Mouse (Mus musculus) liver, embryonic 14.5 days (tissue): Measurements from ENCODE around the gene Cd46. TPM values are rescaled to one million over a fixed set of nuclear protein-coding genes. Genes with fewer than 3 reads are reported as not detected.
A peak's percentile ranks its signal among the peaks of the same experiment; 100 is the strongest.

ENCODE experiments used
- ATAC-seq: fragments of 200-750 bp; cut with Nextera tagmentation; 2 replicates; pipeline ENCODE4 v1.8.0; 2017; ENCODE audit warnings: moderate number of reproducible peaks, mild to moderate bottlenecking, moderate library complexity; ENCODE audit not compliant: insufficient read depth
- DNase-seq, 3 experiments: peaks; one replicate each; pipeline ENCODE4 v3.0.0-alpha.2; 2012 to 2013; ENCODE audit warnings: low read depth in 3 of 3, low spot score in 3 of 3
- H3K27ac ChIP-seq: fragments of 300-500 bp; sonication (generic); 2 replicates; pipeline ENCODE4 v1.5.1; 2014; ENCODE audit warnings: moderate library complexity, mild to moderate bottlenecking, control low read depth, inconsistent platforms
- H3K27me3 ChIP-seq: fragments of 300-500 bp; sonication (generic); 2 replicates; pipeline ENCODE4 v1.6.1; 2014; ENCODE audit warnings: mild to moderate bottlenecking, low read length, moderate library complexity; ENCODE audit not compliant: control insufficient read depth, insufficient read depth
- H3K36me3 ChIP-seq: fragments of 300-500 bp; sonication (generic); replicated peaks from 2 replicates; pipeline ENCODE4 v1.6.1; 2014; ENCODE audit warnings: low read depth; ENCODE audit not compliant: control insufficient read depth, insufficient read depth
- H3K4me1 ChIP-seq, 2 experiments: fragments of 200-500 bp in 1 of 2; fragments of 300-500 bp in 1 of 2; sonication (generic) in 1 of 2; replicated peaks; 2 replicates each; pipeline ENCODE4 v1.6.1; 2012 to 2014; ENCODE audit warnings: antibody characterized with exemption in 1 of 2, inconsistent platforms in 1 of 2, low read length in 1 of 2; ENCODE audit not compliant: control insufficient read depth in 2 of 2, insufficient read depth in 2 of 2
- H3K4me2 ChIP-seq: fragments of 300-500 bp; sonication (generic); 2 replicates; pipeline ENCODE4 v1.6.1; 2014; ENCODE audit warnings: low read depth, mild to moderate bottlenecking, control low read depth, moderate library complexity
- H3K4me3 ChIP-seq, 2 experiments: fragments of 200-500 bp in 1 of 2; fragments of 300-500 bp in 1 of 2; sonication (generic) in 1 of 2; 2 replicates each; pipeline ENCODE4 v1.5.1; 2012 to 2014; ENCODE audit warnings: low read depth in 2 of 2, low read length in 2 of 2, mild to moderate bottlenecking in 2 of 2, control low read depth in 1 of 2, inconsistent platforms in 1 of 2, moderate library complexity in 1 of 2; ENCODE audit not compliant: insufficient read depth in 1 of 2
- H3K9ac ChIP-seq: fragments of 300-500 bp; sonication (generic); replicated peaks from 2 replicates; pipeline ENCODE4 v1.6.1; 2014; ENCODE audit warnings: mild to moderate bottlenecking, control low read depth, moderate library complexity
- H3K9me3 ChIP-seq: fragments of 300-500 bp; sonication (generic); 2 replicates; pipeline ENCODE4 v1.6.1; 2016; ENCODE audit warnings: low read length, mixed read lengths; ENCODE audit not compliant: control insufficient read depth
- CTCF ChIP-seq: IDR thresholded peaks from 2 replicates; pipeline ENCODE4 v1.5.1; 2016; ENCODE audit warnings: antibody characterized with exemption, low read depth, control low read depth
- EP300 ChIP-seq: IDR thresholded peaks from 2 replicates; pipeline ENCODE4 v1.6.1; 2016; ENCODE audit warnings: antibody characterized with exemption, low read depth
- WGBS: fragments of 180-500 bp; shearing (Covaris S2); extraction: QIAGEN DNeasy Blood & Tissue Kit; methylation state at CpG from one replicate; pipeline ENCODE4 v1.1.7; 2014; ENCODE audit not compliant: insufficient replicate concordance; 5-methylcytosine and 5-hydroxymethylcytosine counted together
- microRNA counts: library from miRNA; unstranded; fragments of <30 nt; microRNA quantifications from one replicate; lab custom pipeline; 2016
- microRNA-seq: library from miRNA; unstranded; fragments of <30 nt; microRNA quantifications from one replicate; pipeline ENCODE4, GENCODE M21; 2016
- polyA plus RNA-seq, 2 experiments: library from polyadenylated mRNA; depleted of rRNA in 1 of 2; stranded (reverse) in 1 of 2; unstranded in 1 of 2; fragments of >200 nt; fragmentation: Nextera tagmentation in 1 of 2; extraction: Ambion mirVana in 1 of 2; gene quantifications; 2 replicates each; pipeline versions ENCODE4 v1.2.1 to v1.2.3; 2012 to 2014

The Cd46 gene
- polyA plus RNA-seq, 2 experiments = 0.93 to 1.5 TPM

- Histone ChIP-seq H3K27me3 (no peaks in the 10 kb centered on the region), H3K27ac (no peak overlapping the region), H3K36me3 (no peaks in the 10 kb centered on the region), H3K9me3 (no peaks in the 10 kb centered on the region), H3K9ac (no peak overlapping the region), H3K4me3 (no peak overlapping the region), H3K4me1 (peaks cover 3 to 10% of the 10 kb centered on the region in 2 experiments; a peak in 3 of 4 replicates), H3K4me2 (no peak overlapping the region)
- 17% methylated on average over 1 of the region's 1 CpGs for WGBS
- ATAC-seq = no peak
- TF ChIP-seq EP300 (no peak), CTCF (no peak)
- no peak for DNase-seq
These were observed 98.5 kb downstream of the Cd46 start for GRCm38 (mm10) chr1:194993409-194993988.

- 50% methylated on average over 5 of the region's 5 CpGs for WGBS
- H3K4me3 ChIP-seq = no peak overlapping the region
- no peak overlapping the region; the same call in 1 of the 2 replicates for H3K9ac ChIP-seq
- no peaks in the 10 kb centered on the region for H3K36me3 ChIP-seq
- H3K27ac ChIP-seq = no peak overlapping the region
- ATAC-seq (no peak), DNase-seq (no peak)
- no peaks in the 10 kb centered on the region for H3K27me3 ChIP-seq
- no peaks in the 10 kb centered on the region for H3K9me3 ChIP-seq
- H3K4me1 ChIP-seq = peaks cover 3 to 10% of the 10 kb centered on the region in 2 experiments; a peak in 3 of 4 replicates
- TF ChIP-seq CTCF (no peak), EP300 (no peak)
- H3K4me2 ChIP-seq = no peak overlapping the region
These were observed 99.3 kb downstream of the Cd46 start for GRCm38 (mm10) chr1:194992589-194993317.

GRCm38 (mm10) chr1:194991654-194992053 lies 100.4 kb downstream of the Cd46 start:
- ATAC-seq = no peak
- Histone ChIP-seq H3K9me3 (no peaks in the 10 kb centered on the region), H3K4me2 (no peak overlapping the region), H3K27ac (no peak overlapping the region), H3K9ac (no peak overlapping the region), H3K4me1 (peaks cover 3 to 10% of the 10 kb centered on the region in 2 experiments; a peak in 3 of 4 replicates), H3K27me3 (no peaks in the 10 kb centered on the region), H3K4me3 (no peak overlapping the region), H3K36me3 (no peaks in the 10 kb centered on the region)
- WGBS = 34% methylated on average over 2 of the region's 2 CpGs
- DNase-seq = no peak
- TF ChIP-seq CTCF (no peak), EP300 (no peak)

GRCm38 (mm10) chr1:194990976-194991375 lies 101.1 kb downstream of the Cd46 start:
- no peak overlapping the region for H3K4me3 ChIP-seq
- no peak overlapping the region for H3K4me2 ChIP-seq
- H3K9me3 ChIP-seq = no peaks in the 10 kb centered on the region
- no peak overlapping the region for H3K27ac ChIP-seq
- no peaks in the 10 kb centered on the region for H3K36me3 ChIP-seq
- no peak overlapping the region for H3K9ac ChIP-seq
- ATAC-seq = no peak
- H3K4me1 ChIP-seq = peaks cover 5 to 11% of the 10 kb centered on the region in 2 experiments
- no peak for TF ChIP-seq CTCF
- TF ChIP-seq EP300 = no peak
- no peak for DNase-seq
- WGBS = 71% methylated on average over 2 of the region's 2 CpGs
- H3K27me3 ChIP-seq = no peaks in the 10 kb centered on the region

- no peak overlapping the region for H3K4me3 ChIP-seq
- ATAC-seq = no peak
- TF ChIP-seq CTCF = no peak
- no peak for TF ChIP-seq EP300
These were observed 103.0 kb downstream of the Cd46 start for GRCm38 (mm10) chr1:194989024-194989423.

More at GRCm38 (mm10) chr1:194989024-194989423, 103.0 kb downstream of the Cd46 start:
- Histone ChIP-seq H3K27ac (no peak overlapping the region), H3K9me3 (no peaks in the 10 kb centered on the region), H3K4me2 (no peak overlapping the region), H3K27me3 (no peaks in the 10 kb centered on the region), H3K4me1 (peaks cover 15 to 19% of the 10 kb centered on the region in 2 experiments), H3K36me3 (no peaks in the 10 kb centered on the region), H3K9ac (no peak overlapping the region)
- no peak for DNase-seq
- 61% methylated on average over 1 of the region's 1 CpGs for WGBS

MicroRNAs within 50 kb of the gene (microRNA counts, 519-probe panel; counts per million panel counts)
- 6,263 counts per million, percentile 49 among the panel's probes with 10 or more counts for microRNA mmu-miR-29b (lab: Ali Mortazavi, UCI)
- microRNA mmu-miR-29c (lab: Ali Mortazavi, UCI) = 5,802 counts per million, percentile 40 among the panel's probes with 10 or more counts

Small RNA genes lying within 50 kb of the gene (microRNA-seq; reads per million reads assigned to microRNA genes)
- 1.7 reads per million for gene Mir29b-2
- gene Mir29c = 186 reads per million, percentile 54 among the genes with 10 or more reads in this experiment

Other genes starting within 250 kb of the Cd46 start
- gene Cd34, start 153.4 kb downstream of the Cd46 start, polyA plus RNA-seq (2012; rRNA removed) = 5.8 and 7.7 TPM in 2 replicates
- gene Cd34, start 153.4 kb downstream of the Cd46 start, polyA plus RNA-seq (2014; fragmentation: Nextera tagmentation; extraction: Ambion mirVana) = 10.6 and 11.2 TPM in 2 replicates
- gene Cr1l, start 39.3 kb upstream of the Cd46 start, polyA plus RNA-seq (2012; rRNA removed) = 34.4 and 41.4 TPM in 2 replicates
- 64.2 and 73.4 TPM in 2 replicates for gene Cr1l, start 39.3 kb upstream of the Cd46 start, polyA plus RNA-seq (2014; fragmentation: Nextera tagmentation; extraction: Ambion mirVana)
- gene Cr2, start 84.5 kb upstream of the Cd46 start, polyA plus RNA-seq (2012; rRNA removed) = not detected in 2 replicates
- gene Cr2, start 84.5 kb upstream of the Cd46 start, polyA plus RNA-seq (2014; fragmentation: Nextera tagmentation; extraction: Ambion mirVana) = 0.05 and 0.19 TPM in 2 replicates